Mouse (Mus musculus) bone marrow, adult 2 months (tissue): ENCODE measurements around the gene Agt.

Source experiments
- CTCF ChIP-seq: fragments of 200-500 bp; IDR thresholded peaks from 2 replicates; pipeline ENCODE4 v1.5.1; 2011; ENCODE audit warnings: low read length, control low read depth; ENCODE audit not compliant: control insufficient read depth, insufficient read depth
- POLR2A ChIP-seq: fragments of 200-500 bp; IDR thresholded peaks from 2 replicates; pipeline ENCODE4 v1.6.1; 2011; ENCODE audit warnings: low read depth, mild to moderate bottlenecking, control low read depth, low read length, borderline replicate concordance; ENCODE audit not compliant: control insufficient read depth

GRCm38 (mm10) chr8:124530556-124530955, 39.0 kb downstream of the Agt start:
- TF ChIP-seq CTCF (no peak), POLR2A (no peak)
